Mouse (Mus musculus): ENCODE results near the gene Lingo1. TPM values are rescaled to one million over a fixed set of nuclear protein-coding genes. Genes with fewer than 3 reads are reported as not detected.

Gene Lingo1
- total and polyA plus RNA-seq, 3 experiments: not detected

DNA sequence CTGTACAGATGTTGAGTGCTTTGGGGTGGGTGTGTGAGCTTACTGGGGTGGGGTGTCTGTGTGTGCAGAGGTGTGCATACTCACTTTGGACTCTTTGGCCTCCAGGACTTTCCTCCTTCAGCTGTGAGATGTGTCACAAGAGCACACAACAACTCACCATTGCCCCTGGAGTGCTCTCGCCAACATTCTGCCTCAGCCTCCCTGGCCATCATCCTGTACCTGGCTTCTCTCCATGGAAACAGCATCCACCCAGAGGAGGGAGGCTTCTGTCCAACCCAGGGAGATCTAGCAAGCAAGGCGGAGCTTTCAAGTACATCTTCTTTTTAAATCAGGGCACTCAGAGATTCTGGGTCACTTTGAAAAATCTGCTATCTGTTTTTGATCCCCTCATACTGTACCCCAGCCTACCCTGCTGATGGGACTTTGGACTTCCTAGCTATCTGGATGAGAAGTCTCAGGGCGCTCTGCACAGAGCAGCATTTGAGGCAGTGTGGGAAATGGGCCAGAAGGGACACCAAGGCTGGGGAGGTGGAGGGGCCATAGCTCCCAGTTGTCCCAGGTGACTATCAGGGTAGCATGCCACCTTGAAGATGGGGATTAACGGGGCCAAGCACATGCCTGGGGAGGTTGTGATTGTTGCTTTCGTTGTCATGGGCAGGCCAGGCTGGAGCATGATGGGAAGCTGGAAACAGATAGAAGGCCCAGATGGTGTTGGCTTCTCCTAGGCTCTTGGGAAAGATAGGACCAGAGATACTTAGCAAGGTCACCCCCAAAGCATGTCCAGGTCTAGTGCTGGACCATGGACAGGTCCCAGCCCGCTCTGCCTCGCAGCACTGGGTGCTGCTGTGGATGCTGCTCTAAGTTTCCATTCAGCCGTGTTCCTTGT lies 184.1 kb downstream of the Lingo1 start:
- Histone ChIP-seq H3K9me3 (replicated peaks; ENCODE audit: low read length) (no peaks in the 10 kb centered on the region), H3K4me1 (ENCODE audit: control insufficient read depth in 1 of 2, insufficient read depth in 2 of 2) (peaks cover 18 to 62% of the 10 kb centered on the region in 2 experiments), H3K79me2 (replicated peaks; ENCODE audit: control insufficient read depth, extremely low read depth, insufficient read depth, poor library complexity, severe bottlenecking) (no peaks in the 10 kb centered on the region), H3K9ac (ENCODE audit: insufficient read depth, low read depth) (no peak overlapping the region), H3K4me3 (replicated peaks in 1 of 3; ENCODE audit: low read depth in 2 of 3, low read length in 2 of 3, poor library complexity in 1 of 3) (peak overlapping the region in 1 of 3 experiments; percentile 13), H3K27me3 (replicated peaks) (no peaks in the 10 kb centered on the region), H3K36me3 (replicated peaks in 1 of 2; ENCODE audit: control insufficient read depth in 1 of 2, insufficient read depth in 1 of 2, low read length in 1 of 2) (no peaks in the 10 kb centered on the region), H3K27ac (ENCODE audit: insufficient read depth, low read depth) (no peak overlapping the region), H3K4me2 (ENCODE audit: insufficient read depth, low read depth, poor library complexity, severe bottlenecking) (peak overlapping the region; percentile 25; the same call in 1 of the 2 replicates)
- dilution Hi-C loops (cut with MboI; ENCODE audit: extremely low pct_ligation_motif_present, extremely low pct_unique_long_range_greater_than_20kb, low sequenced_read_pairs) (no loop called here), in situ Hi-C loops (cut with MboI; ENCODE audit: low pct_ligation_motif_present, low pct_unique_long_range_greater_than_20kb, low sequenced_read_pairs) (no loop called here)
- no peak for TF ChIP-seq USF2 (conservative IDR thresholded peaks at IDR 0.05; ENCODE audit: low read depth, low read length)
- no peak for TF ChIP-seq CHD1 (IDR thresholded peaks at IDR 0.05; ENCODE audit: low read depth, low read length)
- TF ChIP-seq CTCF (conservative IDR thresholded peaks at IDR 0.05 in 1 of 2, IDR thresholded peaks at IDR 0.05 in 1 of 2; ENCODE audit: low read depth in 2 of 2, low read length in 2 of 2): no peak
- no peak for TF ChIP-seq JUN (IDR thresholded peaks at IDR 0.05; ENCODE audit: insufficient read depth, low read depth, low read length)
- TF ChIP-seq BHLHE40 (IDR thresholded peaks at IDR 0.05; ENCODE audit: low read depth, low read length): no peak
- TF ChIP-seq E2F4 (IDR thresholded peaks at IDR 0.05; ENCODE audit: insufficient replicate concordance, low read depth, low read length): no peak
- TF ChIP-seq TBP (conservative IDR thresholded peaks at IDR 0.05; ENCODE audit: low read depth, low read length): no peak
- no peak for TF ChIP-seq POLR2A (IDR thresholded peaks at IDR 0.05; ENCODE audit: low read depth, low read length)
- TF ChIP-seq GABPA (IDR thresholded peaks at IDR 0.05; ENCODE audit: insufficient replicate concordance, low read depth, low read length): no peak
- no peak for TF ChIP-seq MYC (IDR thresholded peaks at IDR 0.05; ENCODE audit: low read depth, low read length)
- TF ChIP-seq MAZ (IDR thresholded peaks at IDR 0.05; ENCODE audit: low read depth, low read length): no peak
- no peak for TF ChIP-seq ELF1 (IDR thresholded peaks at IDR 0.05; ENCODE audit: low read depth, low read length)
- TF ChIP-seq MXI1 (IDR thresholded peaks at IDR 0.05; ENCODE audit: low read depth, low read length): no peak
- no peak for TF ChIP-seq ZC3H11A (IDR thresholded peaks at IDR 0.05; ENCODE audit: low read depth, low read length)
- no peak for DNase-seq (ENCODE audit: extremely low read depth)

DNA sequence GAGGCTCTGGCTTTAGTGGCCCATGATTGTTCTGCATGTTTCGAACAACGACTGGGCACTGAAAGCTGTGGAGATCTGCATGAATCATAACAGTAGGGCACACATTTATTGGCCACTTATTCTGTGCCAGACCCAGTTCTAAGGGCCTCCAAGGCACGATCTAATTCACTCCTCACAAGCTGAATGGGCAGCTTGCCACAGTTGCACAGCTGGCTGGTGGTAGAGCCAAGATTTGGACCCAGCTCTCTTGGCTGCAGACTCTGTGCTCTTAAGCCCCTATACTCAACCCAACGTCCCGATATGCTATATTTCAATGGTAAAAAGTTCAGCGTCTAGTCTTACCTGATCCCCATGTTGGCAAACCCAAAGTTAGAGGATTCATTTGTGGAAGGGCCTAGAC lies 185.3 kb downstream of the Lingo1 start:
- Histone ChIP-seq H3K9me3 (replicated peaks; ENCODE audit: low read length) (no peaks in the 10 kb centered on the region), H3K27ac (ENCODE audit: insufficient read depth, low read depth) (no peak overlapping the region), H3K4me2 (ENCODE audit: insufficient read depth, low read depth, poor library complexity, severe bottlenecking) (no peak overlapping the region), H3K4me1 (ENCODE audit: control insufficient read depth in 1 of 2, insufficient read depth in 2 of 2) (peaks cover 18 to 62% of the 10 kb centered on the region in 2 experiments), H3K4me3 (replicated peaks in 1 of 3; ENCODE audit: low read depth in 2 of 3, low read length in 2 of 3, poor library complexity in 1 of 3) (no peak overlapping the region), H3K27me3 (replicated peaks) (no peaks in the 10 kb centered on the region), H3K9ac (ENCODE audit: insufficient read depth, low read depth) (no peak overlapping the region), H3K36me3 (replicated peaks in 1 of 2; ENCODE audit: control insufficient read depth in 1 of 2, insufficient read depth in 1 of 2, low read length in 1 of 2) (no peaks in the 10 kb centered on the region), H3K79me2 (replicated peaks; ENCODE audit: control insufficient read depth, extremely low read depth, insufficient read depth, poor library complexity, severe bottlenecking) (no peaks in the 10 kb centered on the region)
- no peak for TF ChIP-seq ZNF384 (IDR thresholded peaks at IDR 0.05; ENCODE audit: low read depth, low read length)
- no peak for DNase-seq (ENCODE audit: extremely low read depth)
- in situ Hi-C loops (cut with MboI; ENCODE audit: low pct_ligation_motif_present, low pct_unique_long_range_greater_than_20kb, low sequenced_read_pairs): no loop called here
- dilution Hi-C loops (cut with MboI; ENCODE audit: extremely low pct_ligation_motif_present, extremely low pct_unique_long_range_greater_than_20kb, low sequenced_read_pairs): no loop called here
